ENCODE assay signal across 8 mouse cellular contexts in the genomic region with DNA sequence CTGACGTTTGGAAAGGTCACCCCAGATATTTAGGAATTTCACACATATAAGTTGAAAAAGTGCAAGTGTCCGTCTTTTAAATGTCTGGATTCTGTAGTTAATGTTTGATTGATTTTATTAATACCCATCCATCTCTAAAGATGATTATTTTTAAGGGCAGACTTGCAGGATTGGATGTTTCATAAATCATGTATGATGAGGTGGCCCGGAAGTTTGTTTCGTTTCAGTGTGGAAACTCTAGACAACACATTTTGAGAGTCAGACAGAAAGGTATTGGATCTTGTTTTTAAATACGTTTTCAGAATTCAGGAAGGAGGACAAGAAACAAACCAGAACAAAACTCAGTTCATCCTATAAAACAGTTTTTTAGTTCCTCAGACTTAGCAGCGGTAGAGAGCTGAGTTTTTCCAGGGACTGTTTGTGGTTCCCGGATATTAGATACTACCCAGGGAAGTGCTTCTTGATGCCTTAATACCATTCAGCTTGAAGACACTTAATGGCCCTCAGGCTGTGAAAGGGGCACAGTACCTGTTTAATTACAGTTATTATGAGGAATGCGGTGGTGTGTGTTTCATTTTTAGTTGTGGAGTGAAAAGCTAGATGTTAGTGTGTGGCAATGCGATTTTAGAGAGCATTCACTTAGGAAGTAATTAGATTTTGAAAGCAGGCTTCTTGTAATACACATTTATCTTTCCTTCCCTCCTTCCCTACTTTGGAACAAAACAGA. TPM values are rescaled to one million over a fixed set of nuclear protein-coding genes. Genes with fewer than 3 reads are reported as not detected.
DNase-seq lines count a peak whose midpoint lies in the region; ATAC-seq and TF ChIP-seq lines count a peak whose summit lies in the region.

No protein-coding gene starts in this region.

- H3K4me1 ChIP-seq in heart, embryonic 15.5 days (replicated peaks), result peaks cover 35% of the 10 kb centered on the region
- H3K4me1 ChIP-seq in G1E (ENCODE audit: insufficient read depth, low read depth, low read length), result peaks cover 52% of the 10 kb centered on the region
- H3K4me1 ChIP-seq in hindbrain, embryonic 10.5 days (replicated peaks), result peaks cover 25% of the 10 kb centered on the region
- H3K4me1 ChIP-seq in midbrain, embryonic 12.5 days, result peaks cover 34% of the 10 kb centered on the region

- H3K27ac ChIP-seq in heart, embryonic 15.5 days, result peak overlapping the region; percentile 95
- no peak overlapping the region for H3K27ac ChIP-seq in hindbrain, embryonic 10.5 days
- H3K27ac ChIP-seq in midbrain, embryonic 12.5 days (replicated peaks), result no peak overlapping the region

- H3K4me2 ChIP-seq in heart, embryonic 15.5 days, result peak overlapping the region; percentile 79
- H3K4me2 ChIP-seq in midbrain, embryonic 12.5 days (replicated peaks), result peak overlapping the region; percentile 75

- H3K4me3 ChIP-seq in heart, embryonic 15.5 days, result peak overlapping the region; percentile 83
- H3K4me3 ChIP-seq in G1E (ENCODE audit: low read depth, low read length), result peak overlapping the region; percentile 99
- peak overlapping the region; percentile 98 for H3K4me3 ChIP-seq in hindbrain, embryonic 10.5 days
- H3K4me3 ChIP-seq in midbrain, embryonic 12.5 days, result peak overlapping the region; percentile 95

- 0 out of 2 replicates have a peak, but pooled peaks cover 6% of the 10 kb centered on the region for H3K36me3 ChIP-seq in heart, embryonic 15.5 days
- H3K36me3 ChIP-seq in G1E (replicated peaks), result peaks cover 28% of the 10 kb centered on the region
- peaks cover 14% of the 10 kb centered on the region for H3K36me3 ChIP-seq in hindbrain, embryonic 10.5 days
- H3K36me3 ChIP-seq in midbrain, embryonic 12.5 days, result peaks cover 5% of the 10 kb centered on the region; the same call in 1 of the 2 replicates

- H3K9ac ChIP-seq in heart, embryonic 15.5 days, result peak overlapping the region; percentile 95
- H3K9ac ChIP-seq in midbrain, embryonic 12.5 days (replicated peaks), result peak overlapping the region; percentile 91

- H3K9me3 ChIP-seq in heart, embryonic 15.5 days (replicated peaks), result no peaks in the 10 kb centered on the region
- H3K9me3 ChIP-seq in G1E (replicated peaks), result no peaks in the 10 kb centered on the region
- no peaks in the 10 kb centered on the region for H3K9me3 ChIP-seq in hindbrain, embryonic 10.5 days
- no peaks in the 10 kb centered on the region for H3K9me3 ChIP-seq in midbrain, embryonic 12.5 days

- intact Hi-C loops in heart, postnatal 14 days (cut with DNase I), result loop anchor here (5.0 kb wide), 1 partner anchor 126 kb away; no protein-coding TSS in a partner anchor

- DNase-seq in heart, postnatal 14 days, result no peak
- DNase-seq in G1E (ENCODE audit: low spot score), result no peak
- DNase-seq in hindbrain, embryonic 10.5 days (ENCODE audit: low spot score), result no peak
- DNase-seq in layer of hippocampus, adult 9-11 months, result no peak
- DNase-seq in ovary, postnatal 36 days (ENCODE audit: low spot score), result no peak
- DNase-seq in kidney, postnatal 25 days, result no peak

- no peaks in the 10 kb centered on the region for H3K27me3 ChIP-seq in heart, embryonic 15.5 days
- no peaks in the 10 kb centered on the region for H3K27me3 ChIP-seq in G1E (ENCODE audit: insufficient read depth, low read length)
- peaks cover 23% of the 10 kb centered on the region for H3K27me3 ChIP-seq in hindbrain, embryonic 10.5 days (ENCODE audit: insufficient read depth, poor library complexity, severe bottlenecking)
- H3K27me3 ChIP-seq in midbrain, embryonic 12.5 days, result peaks cover 18% of the 10 kb centered on the region

- no peak for ATAC-seq in heart, embryonic 15.5 days (replicated peaks; ENCODE audit: insufficient number of reproducible peaks, insufficient read depth, low FRiP score, low read depth)
- no peak for ATAC-seq in G1E (ENCODE audit: extremely low read depth, insufficient number of reproducible peaks, low FRiP score, poor library complexity, severe bottlenecking)
- ATAC-seq in midbrain, embryonic 12.5 days (ENCODE audit: low FRiP score, low read depth), result no peak

- TF ChIP-seq CTCF in G1E (IDR thresholded peaks at IDR 0.05; ENCODE audit: low read depth, low read length), result no peak

- 10% methylated on average over 9 of the region's 9 CpGs for WGBS in heart, embryonic 15.5 days
- 28% methylated on average over 9 of the region's 9 CpGs for WGBS in hindbrain, embryonic 10.5 days
- 19% methylated on average over 9 of the region's 9 CpGs for WGBS in midbrain, embryonic 12.5 days

RNA-seq across cellular contexts. Expression of a gene that starts 1.1 kb away (rescaled TPM):
- 0.71 TPM in 1 of 2 replicates, not detected in the other for polyA plus RNA-seq in heart, embryonic 15.5 days (2015; fragmentation: Nextera tagmentation; extraction: Ambion mirVana)
- total RNA-seq in heart, postnatal 14 days (2021), result under 1 TPM in 1 of 2 experiments, not detected in 1; 0.56 TPM
- not detected in 2 replicates for total RNA-seq in G1E (2014; fragmentation: Nextera tagmentation)
- total RNA-seq in G1E (2017), result 0.38 TPM in 1 of 2 replicates, not detected in the other
- 0.36 and 0.52 TPM in 2 replicates for polyA plus RNA-seq in G1E (2012)
- 0.76 and 1.3 TPM in 2 replicates for polyA plus RNA-seq in hindbrain, embryonic 10.5 days (2016; fragmentation: Nextera tagmentation; extraction: Ambion mirVana)
- polyA plus RNA-seq in midbrain, embryonic 12.5 days (2016; fragmentation: Nextera tagmentation; extraction: Ambion mirVana), result 0.75 TPM in 1 of 2 replicates, not detected in the other

RNA-seq across cellular contexts. Expression of a gene that starts 1.6 kb away (rescaled TPM):
- polyA plus RNA-seq in heart, embryonic 15.5 days (2015; fragmentation: Nextera tagmentation; extraction: Ambion mirVana), result 62.7 and 69.4 TPM in 2 replicates
- 10 to 100 TPM; 89.0 to 91.2 TPM for total RNA-seq in heart, postnatal 14 days (2021)
- total RNA-seq in G1E (2014; fragmentation: Nextera tagmentation), result 411 and 482 TPM in 2 replicates
- total RNA-seq in G1E (2017), result 299 and 319 TPM in 2 replicates
- 739 and 1,035 TPM in 2 replicates for polyA plus RNA-seq in G1E (2012)
- polyA plus RNA-seq in hindbrain, embryonic 10.5 days (2016; fragmentation: Nextera tagmentation; extraction: Ambion mirVana), result 68.0 and 70.6 TPM in 2 replicates
- polyA plus RNA-seq in midbrain, embryonic 12.5 days (2016; fragmentation: Nextera tagmentation; extraction: Ambion mirVana), result 94.8 and 98.4 TPM in 2 replicates
